12 mouse cellular contexts compared by ENCODE assay signal in genomic region chr3:28345446-28345845, GRCm38 (mm10).
DNase-seq lines count a peak whose midpoint lies in the region; TF ChIP-seq lines count a peak whose summit lies in the region.
"Had no signal": no experiment of that assay in that cellular context is flagged by ENCODE, and none has a peak within 500 bp of the region (broad histone marks: within the 10 kb centered on the region; RNA-seq: fewer than 3 reads in every experiment).

No protein-coding gene starts in this region.

- peak; percentile 59 for DNase-seq in heart, adult 11 months
- no peak for DNase-seq in heart, postnatal 4 days
- peak; percentile 25 for DNase-seq in MN1 (ENCODE audit: low spot score)
- peak; percentile 82 for DNase-seq in brain, embryonic 14.5 days (ENCODE audit: low read depth)
- DNase-seq in cerebellum, postnatal 25 days = peak; percentile 50 to 66
- no peak for DNase-seq in adrenal gland, postnatal 25 days
- DNase-seq in frontal cortex, postnatal 25 days (ENCODE audit: low spot score in 2 of 2) = no peak
- DNase-seq: adrenal gland, adult 2 months; gastrocnemius, adult 2 months; kidney, adult 8-10 months; kidney, postnatal 14 days; lung, adult 18-20 months had no signal

- no peak for TF ChIP-seq POLR2A in brain, embryonic 14.5 days (IDR thresholded peaks at IDR 0.05; ENCODE audit: borderline replicate concordance, extremely low read depth, insufficient read depth, insufficient read length, poor library complexity, severe bottlenecking)

- TF ChIP-seq CTCF in brain, embryonic 14.5 days (IDR thresholded peaks at IDR 0.05; ENCODE audit: borderline replicate concordance, extremely low read depth, insufficient read depth, insufficient read length) = no peak

Comparison
In these comparisons a context has a peak if more than half of its experiments do, and no peak if none do; other contexts are left out.
1. DNase-seq: peak in heart, adult 11 months (single experiment), MN1 (single experiment), brain, embryonic 14.5 days (single experiment) and cerebellum, postnatal 25 days (2 of 2); none in heart, postnatal 4 days (single experiment), adrenal gland, postnatal 25 days (single experiment) and frontal cortex, postnatal 25 days (0 of 2).